In the genomic region with DNA sequence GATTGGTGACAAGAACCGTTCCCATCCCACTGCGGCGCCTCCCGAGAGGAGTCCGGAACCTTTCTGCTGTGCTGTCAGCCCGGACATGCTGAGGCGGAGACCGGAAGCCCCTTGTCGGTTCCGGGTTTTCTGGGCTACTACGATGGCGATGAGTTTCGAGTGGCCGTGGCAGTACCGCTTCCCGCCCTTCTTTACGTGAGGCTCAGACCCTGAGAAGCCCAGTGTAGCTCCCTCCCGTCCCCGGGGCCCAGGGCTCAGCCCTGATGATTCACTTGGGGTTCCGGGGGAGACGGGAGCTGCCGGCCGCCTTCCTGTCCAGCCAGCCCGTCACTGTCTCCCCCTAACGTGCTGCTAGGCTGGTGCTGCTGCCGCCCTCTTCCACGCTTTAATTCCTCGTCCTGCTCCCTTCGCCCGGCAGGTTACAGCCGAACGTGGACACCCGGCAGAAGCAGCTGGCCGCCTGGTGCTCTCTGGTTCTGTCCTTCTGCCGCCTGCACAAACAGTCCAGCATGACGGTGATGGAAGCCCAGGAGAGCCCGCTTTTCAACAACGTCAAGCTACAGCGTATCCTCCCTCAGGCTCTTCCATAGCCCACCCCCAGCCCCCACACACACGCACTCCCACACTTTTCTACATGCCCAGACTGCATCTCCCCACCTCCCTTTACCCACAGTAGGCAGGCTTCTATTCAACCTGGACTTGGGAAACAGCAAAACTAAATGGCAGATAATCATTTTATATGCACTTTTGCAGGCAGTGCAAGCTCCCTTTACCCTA, we compare ENCODE assay signal across 8 mouse cellular contexts. TPM values are rescaled to one million over a fixed set of nuclear protein-coding genes. Genes with fewer than 3 reads are reported as not detected.
DNase-seq lines count a peak whose midpoint lies in the region; ATAC-seq lines count a peak whose summit lies in the region.

A gene (plus strand): TSS at position 95 of the 777 bp plus-strand sequence.

- H3K36me3 ChIP-seq in hindbrain, embryonic 14.5 days (replicated peaks; ENCODE audit: control insufficient read depth, insufficient read depth) = 0 out of 2 replicates have a peak, but pooled peaks cover 5% of the 10 kb centered on the region

- WGBS in hindbrain, embryonic 14.5 days = under 1% methylated on average over 40 of the region's 40 CpGs

- peak within 1 kb of the TSS; percentile 93 for H3K4me3 ChIP-seq in hindbrain, embryonic 14.5 days (replicated peaks; ENCODE audit: low read length)

- peak within 1 kb of the TSS; percentile 97 for H3K9ac ChIP-seq in hindbrain, embryonic 14.5 days

- H3K4me2 ChIP-seq in hindbrain, embryonic 14.5 days (replicated peaks) = peak within 1 kb of the TSS; percentile 92

- H3K9me3 ChIP-seq in hindbrain, embryonic 14.5 days (ENCODE audit: control insufficient read depth, low read length) = no peaks in the 10 kb centered on the region

- DNase-seq in R1 (ENCODE audit: low read depth, low spot score) = peak; percentile 91
- peak; percentile 86 to 90 for DNase-seq in cerebellum, postnatal 25 days
- DNase-seq in frontal cortex, postnatal 36 days (ENCODE audit: low spot score in 2 of 2) = peak; percentile 82 to 87
- DNase-seq in hindbrain, embryonic 14.5 days (ENCODE audit: low spot score) = peak; percentile 88
- DNase-seq in layer of hippocampus, postnatal 36 days = peak; percentile 82 to 86
- DNase-seq in lung, postnatal 36 days = peak; percentile 91
- DNase-seq in retina, embryonic 14.5 days (ENCODE audit: low spot score) = peak; percentile 89
- DNase-seq in thymus, postnatal 36 days = peak; percentile 81

- no peaks in the 10 kb centered on the region for H3K27me3 ChIP-seq in hindbrain, embryonic 14.5 days (ENCODE audit: control insufficient read depth, insufficient read depth, low read length)

- H3K4me1 ChIP-seq in hindbrain, embryonic 14.5 days (replicated peaks; ENCODE audit: control insufficient read depth, insufficient read depth, low read length) = peaks cover 15% of the 10 kb centered on the region

- H3K27ac ChIP-seq in hindbrain, embryonic 14.5 days = peak within 1 kb of the TSS; percentile 90

- ATAC-seq in hindbrain, embryonic 14.5 days (ENCODE audit: low FRiP score) = peak; percentile 76; the same call in 1 of the 2 replicates

RNA-seq across cellular contexts. Expression of the gene that starts here (rescaled TPM):
- polyA plus RNA-seq in hindbrain, embryonic 14.5 days (2014; fragmentation: Nextera tagmentation; extraction: Ambion mirVana) = 122 and 133 TPM in 2 replicates
- total RNA-seq in layer of hippocampus, postnatal 36 days (2021) = 10 to 100 TPM; 63.0 to 66.0 TPM

Comparison
In these comparisons a context has a peak if more than half of its experiments do, and no peak if none do; other contexts are left out.
1. Peak in every context shown above with its lines: DNase-seq, ATAC-seq, H3K4me3 ChIP-seq and H3K27ac ChIP-seq.